Mouse (Mus musculus) G1E (cell line): ENCODE measurements around the gene Fgfr2.

Experiments used
- CTCF ChIP-seq: IDR thresholded peaks from 2 replicates; pipeline ENCODE4 v1.5.1; 2012; ENCODE audit warnings: low read depth, low read length, inconsistent platforms, mixed read lengths
- TAL1 ChIP-seq: conservative IDR thresholded peaks from 2 replicates; pipeline ENCODE4 v1.6.1; 2012; ENCODE audit warnings: low read depth, low read length, inconsistent platforms, mixed read lengths

GRCm38 (mm10) chr7:131953402-131953801 lies 1169.7 kb downstream of the Fgfr2 start:
- TF ChIP-seq CTCF (no peak), TAL1 (no peak)
